Mouse (Mus musculus) stomach, embryonic 15.5 days (tissue): ENCODE data around the gene Wscd1. TPM values are rescaled to one million over a fixed set of nuclear protein-coding genes. Genes with fewer than 3 reads are reported as not detected.

Experiments
- ATAC-seq: fragments of 200-750 bp; cut with Nextera tagmentation; 2 replicates; pipeline ENCODE4 v1.8.0; 2017; ENCODE audit warnings: low read depth, moderate number of reproducible peaks, moderate TSS enrichment; ENCODE audit not compliant: insufficient read depth, low FRiP score
- H3K27ac ChIP-seq: fragments of 300-500 bp; sonication (generic); 2 replicates; pipeline ENCODE4 v1.5.1; 2015; ENCODE audit warnings: mild to moderate bottlenecking, inconsistent platforms
- H3K27me3 ChIP-seq: fragments of 300-500 bp; sonication (generic); replicated peaks from 2 replicates; pipeline ENCODE4 v1.6.1; 2015; ENCODE audit warnings: inconsistent platforms
- H3K36me3 ChIP-seq: fragments of 300-500 bp; sonication (generic); 2 replicates; pipeline ENCODE4 v1.6.1; 2015; ENCODE audit warnings: inconsistent platforms
- H3K4me1 ChIP-seq: fragments of 300-500 bp; sonication (generic); 2 replicates; pipeline ENCODE4 v1.6.1; 2015; ENCODE audit warnings: inconsistent platforms
- H3K4me2 ChIP-seq: fragments of 300-500 bp; sonication (generic); 2 replicates; pipeline ENCODE4 v1.6.1; 2015; ENCODE audit warnings: mild to moderate bottlenecking, inconsistent platforms
- H3K4me3 ChIP-seq: fragments of 300-500 bp; sonication (generic); replicated peaks from 2 replicates; pipeline ENCODE4 v1.5.1; 2015; ENCODE audit warnings: inconsistent platforms
- H3K9ac ChIP-seq: fragments of 300-500 bp; sonication (generic); 2 replicates; pipeline ENCODE4 v1.6.1; 2015; ENCODE audit warnings: inconsistent platforms
- H3K9me3 ChIP-seq: fragments of 300-500 bp; sonication (generic); 2 replicates; pipeline ENCODE4 v1.6.1; 2016; ENCODE audit warnings: inconsistent platforms
- WGBS: fragments of 180-500 bp; shearing (Covaris S2); methylation state at CpG from one replicate; pipeline ENCODE4 v1.1.7; 2015; 5-methylcytosine and 5-hydroxymethylcytosine counted together
- polyA plus RNA-seq: library from polyadenylated mRNA; unstranded; fragments of >200 nt; fragmentation: Nextera tagmentation; extraction: Ambion mirVana; gene quantifications from 2 replicates; pipeline ENCODE4 v1.2.1, GENCODE M21; 2015

Wscd1 gene
- 2.8 and 2.9 TPM in 2 replicates for polyA plus RNA-seq

DNA sequence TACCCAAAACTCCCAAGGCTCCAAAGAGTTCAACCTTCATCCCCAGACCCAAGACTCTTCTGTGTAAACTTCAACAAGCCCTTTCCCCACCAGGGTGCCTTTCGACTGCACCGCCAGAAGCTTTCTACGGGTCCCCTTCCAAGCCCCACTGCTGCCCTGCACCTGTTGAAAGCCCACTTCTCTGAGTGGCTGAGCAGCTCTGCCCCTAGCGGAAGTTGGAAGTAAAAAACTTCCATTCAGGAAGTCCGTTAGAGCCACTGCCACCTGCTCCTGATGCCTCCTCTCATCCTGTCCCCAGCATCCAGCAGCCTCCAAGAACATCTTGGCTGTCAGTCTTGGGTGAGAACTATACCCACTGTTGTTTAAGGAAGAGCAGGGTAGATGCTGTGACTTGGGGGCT is at the start of gene Wscd1:
Wscd1 (plus strand) TSS at position 250 of the 400 bp plus-strand sequence.
- no peak within 1 kb of the TSS for H3K9ac ChIP-seq

DNA sequence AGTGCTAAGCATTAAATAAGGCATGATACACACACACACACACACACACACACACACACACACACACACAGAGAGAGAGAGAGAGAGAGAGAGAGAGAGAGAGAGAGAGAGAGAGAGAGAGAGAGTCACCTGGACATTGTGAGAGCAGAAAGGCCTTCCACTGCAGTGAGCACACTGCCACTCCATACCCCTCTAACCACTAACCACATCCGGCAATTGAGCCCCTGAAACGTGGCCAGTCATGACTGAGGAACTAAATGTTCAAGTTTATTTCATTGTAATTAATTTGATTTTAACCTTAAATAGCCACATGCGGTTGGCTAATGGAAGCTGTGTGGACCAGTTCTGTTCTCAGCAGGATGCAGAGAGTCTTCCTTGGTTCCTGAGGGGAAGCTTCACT is 21.7 kb upstream of the Wscd1 start:
- H3K4me1 ChIP-seq = no peaks in the 10 kb centered on the region
- H3K27ac ChIP-seq = no peak overlapping the region
- no peaks in the 10 kb centered on the region for H3K27me3 ChIP-seq
- H3K4me3 ChIP-seq = no peak overlapping the region
- no peak overlapping the region for H3K9ac ChIP-seq
- no peak for ATAC-seq
- WGBS = 74% methylated on average over 3 of the region's 3 CpGs
- H3K36me3 ChIP-seq = no peaks in the 10 kb centered on the region
- H3K4me2 ChIP-seq = no peak overlapping the region
- H3K9me3 ChIP-seq = no peaks in the 10 kb centered on the region

More for the DNA sequence above, at the start of gene Wscd1:
- ATAC-seq = no peak
- peak within 1 kb of the TSS; percentile 94 for H3K4me2 ChIP-seq
- H3K27me3 ChIP-seq = peaks cover 39% of the 10 kb centered on the region
- no peak within 1 kb of the TSS for H3K27ac ChIP-seq
- H3K4me3 ChIP-seq = peak within 1 kb of the TSS; percentile 51
- H3K36me3 ChIP-seq = no peaks in the 10 kb centered on the region
- H3K9me3 ChIP-seq = no peaks in the 10 kb centered on the region
- WGBS = 12% methylated on average over 5 of the region's 5 CpGs
- peaks cover 6% of the 10 kb centered on the region; the same call in 1 of the 2 replicates for H3K4me1 ChIP-seq

DNA sequence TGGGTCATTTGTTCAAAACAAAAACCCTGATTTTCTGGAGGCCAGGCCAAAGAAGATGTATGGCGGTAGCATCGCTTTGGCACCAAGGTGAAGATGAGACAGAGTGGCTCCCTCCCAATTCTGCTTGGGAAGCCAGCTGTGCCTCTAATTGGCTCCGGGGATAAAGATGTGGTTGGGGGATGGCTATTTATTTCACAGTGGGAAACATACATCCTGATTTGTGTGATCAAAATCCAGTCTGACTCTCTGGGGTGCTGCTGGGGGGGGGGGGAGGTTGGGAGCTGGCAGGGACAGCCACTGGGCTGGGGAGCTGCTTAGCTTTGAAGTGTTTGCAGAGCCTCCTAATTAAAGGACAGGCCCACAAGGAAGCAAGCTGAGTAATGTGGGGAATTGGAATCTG is 20.4 kb upstream of the Wscd1 start:
- 70% methylated on average over 3 of the region's 3 CpGs for WGBS
- ATAC-seq = no peak
- Histone ChIP-seq H3K9ac (no peak overlapping the region), H3K27ac (no peak overlapping the region), H3K36me3 (no peaks in the 10 kb centered on the region), H3K4me1 (no peaks in the 10 kb centered on the region), H3K4me3 (no peak overlapping the region), H3K9me3 (no peaks in the 10 kb centered on the region), H3K27me3 (no peaks in the 10 kb centered on the region), H3K4me2 (no peak overlapping the region)

DNA sequence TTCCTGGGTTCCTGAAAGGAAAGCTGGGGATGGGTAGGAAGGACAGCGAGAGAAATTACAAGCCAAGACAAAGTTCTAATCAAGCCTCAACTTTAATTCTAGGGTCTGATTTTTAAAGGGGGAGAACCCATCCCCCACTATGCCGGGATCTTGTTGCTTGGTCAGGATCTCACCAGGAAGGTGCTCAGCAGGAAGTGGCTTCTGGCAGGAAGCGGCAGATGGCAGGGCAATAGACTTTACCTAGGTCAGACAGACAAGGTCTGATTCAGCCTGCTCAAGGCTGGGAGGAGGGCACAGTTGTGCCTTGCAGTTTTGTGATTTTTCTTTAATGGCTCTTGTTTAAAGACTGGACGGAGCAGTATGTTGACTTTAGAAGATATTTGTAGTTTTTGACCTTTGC is 15.9 kb upstream of the Wscd1 start:
- Histone ChIP-seq H3K27ac (no peak overlapping the region), H3K4me2 (no peak overlapping the region), H3K9me3 (no peaks in the 10 kb centered on the region), H3K9ac (no peak overlapping the region), H3K4me3 (no peak overlapping the region), H3K4me1 (no peaks in the 10 kb centered on the region), H3K27me3 (no peaks in the 10 kb centered on the region), H3K36me3 (no peaks in the 10 kb centered on the region)
- no peak for ATAC-seq
- WGBS = 41% methylated on average over 4 of the region's 4 CpGs

DNA sequence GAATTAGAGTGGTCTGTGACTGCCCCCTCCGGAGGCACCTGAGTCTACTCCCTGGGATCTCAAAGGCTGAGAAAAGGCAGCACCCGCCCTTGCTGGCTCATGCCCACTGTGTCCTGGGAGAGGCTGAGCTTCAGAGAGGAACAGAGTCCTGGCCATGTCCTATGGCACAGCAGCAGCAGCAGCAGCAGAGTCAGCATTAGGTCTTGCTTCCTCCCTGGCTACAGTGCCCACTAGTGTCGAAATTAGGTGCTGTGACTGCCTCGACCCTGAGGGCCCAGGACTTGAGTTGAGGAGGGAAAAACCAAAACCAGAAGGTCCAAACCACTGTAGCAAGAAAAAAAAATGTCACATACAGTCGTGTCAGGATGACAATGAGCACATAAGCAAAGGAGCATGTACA is 12.6 kb upstream of the Wscd1 start:
- no peaks in the 10 kb centered on the region for H3K36me3 ChIP-seq
- H3K4me2 ChIP-seq = no peak overlapping the region
- no peaks in the 10 kb centered on the region for H3K27me3 ChIP-seq
- no peaks in the 10 kb centered on the region for H3K4me1 ChIP-seq
- ATAC-seq = no peak
- H3K9me3 ChIP-seq = no peaks in the 10 kb centered on the region
- no peak overlapping the region for H3K4me3 ChIP-seq
- H3K9ac ChIP-seq = no peak overlapping the region
- no peak overlapping the region for H3K27ac ChIP-seq
- 32% methylated on average over 5 of the region's 5 CpGs for WGBS

DNA sequence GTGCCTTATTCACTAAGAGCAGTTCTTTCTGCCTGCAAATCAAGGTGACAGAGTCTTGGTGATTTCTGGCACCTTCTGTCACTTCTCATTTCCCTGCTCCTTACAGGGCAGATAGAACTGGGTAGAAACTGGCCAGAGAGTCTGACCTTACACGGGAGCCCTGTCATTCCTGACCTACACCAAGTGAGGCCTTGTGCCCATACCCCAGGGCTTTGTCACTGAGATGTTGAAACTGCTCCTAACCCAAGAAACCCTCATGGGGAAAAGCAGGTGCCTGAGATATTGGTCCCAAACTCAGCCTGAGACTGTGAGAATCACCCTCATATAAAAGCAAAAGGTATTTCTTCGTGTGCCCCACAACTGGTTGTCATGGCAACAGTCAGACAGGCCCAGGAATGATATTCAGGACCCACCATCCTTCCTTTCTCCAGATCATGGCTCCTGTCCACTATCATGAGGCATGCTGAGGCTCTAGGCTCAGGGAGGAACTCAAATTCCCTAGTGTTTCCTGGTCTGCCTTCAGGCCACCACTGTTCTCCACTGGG is 11.1 kb upstream of the Wscd1 start:
- H3K27ac ChIP-seq = no peak overlapping the region
- 49% methylated on average over 2 of the region's 2 CpGs for WGBS
- no peaks in the 10 kb centered on the region for H3K27me3 ChIP-seq
- H3K4me1 ChIP-seq = no peaks in the 10 kb centered on the region
- no peak overlapping the region for H3K9ac ChIP-seq
- H3K36me3 ChIP-seq = no peaks in the 10 kb centered on the region
- no peak overlapping the region for H3K4me2 ChIP-seq
- no peak for ATAC-seq
- H3K4me3 ChIP-seq = no peak overlapping the region
- no peaks in the 10 kb centered on the region for H3K9me3 ChIP-seq

DNA sequence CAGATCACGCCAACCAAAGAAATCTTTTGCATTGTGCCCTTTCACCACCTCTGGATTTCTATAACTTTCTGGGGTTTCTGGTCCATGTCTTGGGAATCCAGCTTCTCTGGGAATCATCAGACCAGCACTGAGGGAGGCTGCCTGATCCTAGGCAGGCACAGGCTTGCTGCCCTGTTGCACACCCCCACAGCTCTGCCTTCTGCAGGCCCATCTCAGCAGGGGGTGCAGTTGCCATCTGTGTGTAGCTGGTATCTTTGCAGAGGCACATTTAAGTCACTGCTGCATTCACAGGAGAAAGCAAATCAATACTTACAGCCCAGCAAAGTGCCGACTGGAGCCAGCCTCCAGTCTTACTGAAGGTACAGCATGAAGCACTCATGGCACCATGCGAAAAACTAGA is 3.8 kb upstream of the Wscd1 start:
- H3K4me1 ChIP-seq = no peaks in the 10 kb centered on the region
- H3K36me3 ChIP-seq = no peaks in the 10 kb centered on the region
- no peak overlapping the region for H3K4me3 ChIP-seq
- H3K9me3 ChIP-seq = no peaks in the 10 kb centered on the region
- H3K27me3 ChIP-seq = peaks cover 14% of the 10 kb centered on the region
- WGBS = 65% methylated on average over 3 of the region's 3 CpGs
- H3K4me2 ChIP-seq = no peak overlapping the region
- H3K9ac ChIP-seq = no peak overlapping the region
- ATAC-seq = no peak
- no peak overlapping the region for H3K27ac ChIP-seq

DNA sequence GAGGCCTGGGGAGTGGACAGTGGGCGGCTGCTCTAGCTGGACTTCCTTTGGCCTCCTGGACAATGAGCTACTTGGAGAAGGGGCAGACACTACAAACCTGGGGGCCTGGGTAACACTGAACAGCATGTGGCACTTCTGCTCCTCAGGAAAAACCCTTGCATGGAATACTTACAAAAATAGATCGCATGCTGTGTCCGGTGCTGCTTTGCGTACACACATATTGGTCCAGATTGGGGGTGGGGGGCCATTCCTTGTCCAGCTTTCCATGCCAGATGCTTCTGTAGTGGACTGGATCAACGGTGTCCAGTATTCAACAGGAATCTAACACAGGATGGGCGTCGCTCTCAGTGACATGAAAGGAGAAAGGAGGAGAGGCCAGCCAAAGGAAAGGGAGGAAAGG is 2.0 kb upstream of the Wscd1 start:
- Histone ChIP-seq H3K27me3 (peaks cover 32% of the 10 kb centered on the region), H3K4me2 (no peak overlapping the region), H3K9ac (no peak overlapping the region), H3K4me3 (no peak overlapping the region), H3K9me3 (no peaks in the 10 kb centered on the region), H3K4me1 (peaks cover 6% of the 10 kb centered on the region; the same call in 1 of the 2 replicates), H3K36me3 (no peaks in the 10 kb centered on the region), H3K27ac (no peak overlapping the region)
- no peak for ATAC-seq
- WGBS = 74% methylated on average over 7 of the region's 7 CpGs

DNA sequence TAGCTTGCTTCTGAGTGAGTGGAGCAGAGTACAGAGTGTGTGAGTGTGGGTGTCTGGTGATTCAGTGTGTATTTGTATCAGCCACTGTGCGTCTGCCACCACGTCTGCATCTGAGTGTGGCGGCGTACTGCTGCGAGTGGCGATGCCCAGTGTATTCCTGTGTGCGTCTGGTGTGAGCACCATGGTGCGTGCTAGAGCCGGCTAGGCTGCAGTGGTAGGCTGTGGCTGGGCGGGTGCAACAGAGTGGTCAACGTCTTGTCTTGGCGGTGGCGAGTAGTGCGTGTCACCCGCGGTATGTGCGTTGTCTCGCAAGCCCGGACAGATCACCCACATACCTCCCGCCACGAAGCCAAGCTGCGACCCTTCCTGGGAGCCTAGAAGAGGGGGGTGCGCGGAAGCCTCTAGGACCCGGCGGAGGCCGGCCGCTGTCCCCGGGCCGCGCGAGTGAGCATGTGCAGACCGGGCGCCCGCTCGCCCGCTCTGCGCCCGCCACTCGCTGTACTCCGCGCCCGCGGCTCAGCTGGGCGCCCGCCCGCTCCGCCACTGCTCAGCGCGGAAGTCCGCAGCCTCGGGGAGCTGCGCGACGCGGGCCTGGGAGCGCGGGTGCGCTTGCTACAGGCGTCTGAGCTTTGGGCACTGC is 934 bp downstream of the Wscd1 start:
- H3K27me3 ChIP-seq = peaks cover 39% of the 10 kb centered on the region
- H3K4me3 ChIP-seq = peak overlapping the region; percentile 51
- no peaks in the 10 kb centered on the region for H3K9me3 ChIP-seq
- H3K36me3 ChIP-seq = no peaks in the 10 kb centered on the region
- ATAC-seq = peak; percentile 57
- no peak overlapping the region for H3K27ac ChIP-seq
- H3K9ac ChIP-seq = no peak overlapping the region
- 3% methylated on average over 56 of the region's 60 CpGs for WGBS
- H3K4me2 ChIP-seq = peak overlapping the region; percentile 94
- peaks cover 6% of the 10 kb centered on the region; the same call in 1 of the 2 replicates for H3K4me1 ChIP-seq

DNA sequence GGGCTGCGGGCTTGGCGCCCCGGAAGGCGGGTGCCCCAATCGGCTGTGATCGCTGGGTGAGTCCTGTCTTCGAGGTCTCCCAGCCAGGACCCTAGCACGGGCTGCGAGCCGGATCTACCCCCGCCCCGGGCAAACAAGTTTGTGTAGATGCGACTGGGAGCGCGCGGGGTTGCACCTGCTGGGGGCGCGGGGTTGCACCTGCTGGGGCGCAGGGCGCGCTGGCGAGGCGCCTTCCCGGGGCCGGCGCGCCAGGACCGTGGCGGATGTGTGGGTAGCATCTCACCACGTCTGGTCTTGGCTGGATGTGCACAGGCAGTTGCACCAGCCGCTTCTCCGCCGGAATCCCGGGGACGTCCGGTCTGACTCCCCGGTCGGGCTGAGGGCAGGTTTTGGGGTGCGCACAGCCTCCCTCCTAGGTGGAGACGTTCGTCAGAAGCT is 1.5 kb downstream of the Wscd1 start:
- H3K9ac ChIP-seq = no peak overlapping the region
- no peaks in the 10 kb centered on the region for H3K36me3 ChIP-seq
- ATAC-seq = no peak
- H3K4me3 ChIP-seq = peak overlapping the region; percentile 51
- H3K4me2 ChIP-seq = peak overlapping the region; percentile 94
- H3K27ac ChIP-seq = no peak overlapping the region
- no peaks in the 10 kb centered on the region for H3K9me3 ChIP-seq
- H3K4me1 ChIP-seq = peaks cover 6% of the 10 kb centered on the region; the same call in 1 of the 2 replicates
- H3K27me3 ChIP-seq = peaks cover 39% of the 10 kb centered on the region
- under 1% methylated on average over 41 of the region's 41 CpGs for WGBS

DNA sequence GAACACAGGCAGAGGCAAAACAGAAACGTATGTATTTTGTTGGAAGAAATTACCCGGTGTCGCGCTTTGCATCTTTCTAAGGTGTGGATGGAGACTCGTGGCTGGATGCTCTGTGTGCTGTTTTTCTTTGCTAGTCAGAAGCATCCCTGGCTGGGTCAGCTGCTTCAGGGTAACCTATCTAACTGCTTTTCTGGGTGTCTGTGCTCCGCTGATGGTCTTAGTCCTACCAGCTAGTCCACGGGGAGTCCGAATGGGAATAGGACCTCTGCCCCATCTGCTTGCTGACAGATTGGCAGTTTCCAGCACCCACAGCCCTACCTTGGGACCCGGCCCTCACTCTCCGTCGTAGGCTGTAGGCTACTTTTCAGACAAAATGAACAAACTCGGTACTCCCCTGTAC is 2.0 kb downstream of the Wscd1 start:
- H3K9ac ChIP-seq = no peak overlapping the region
- H3K4me3 ChIP-seq = peak overlapping the region; percentile 51
- no peaks in the 10 kb centered on the region for H3K36me3 ChIP-seq
- peak overlapping the region; percentile 94 for H3K4me2 ChIP-seq
- no peak for ATAC-seq
- no peak overlapping the region for H3K27ac ChIP-seq
- H3K27me3 ChIP-seq = peaks cover 39% of the 10 kb centered on the region
- WGBS = 38% methylated on average over 12 of the region's 12 CpGs
- no peaks in the 10 kb centered on the region for H3K9me3 ChIP-seq
- H3K4me1 ChIP-seq = peaks cover 6% of the 10 kb centered on the region; the same call in 1 of the 2 replicates

DNA sequence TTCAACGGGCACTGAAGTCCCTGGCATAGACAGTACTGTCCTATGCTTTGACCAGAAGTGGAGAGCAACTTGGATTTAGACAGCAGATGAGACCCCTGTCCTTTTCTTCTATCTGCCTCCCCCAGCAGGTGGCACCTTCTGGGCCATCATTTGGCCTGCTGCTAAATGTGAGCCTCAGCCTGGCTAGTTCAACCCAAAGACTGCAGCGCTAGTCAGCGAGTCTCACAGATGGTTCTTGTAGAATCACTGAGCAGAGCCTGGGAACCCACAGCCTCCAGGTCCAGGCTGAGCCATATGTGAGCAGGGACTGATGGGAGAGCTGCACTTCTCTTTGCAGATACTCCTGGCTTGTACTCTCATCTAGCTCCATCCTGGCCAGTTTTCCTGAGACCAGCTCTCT is 2.9 kb downstream of the Wscd1 start:
- peaks cover 39% of the 10 kb centered on the region for H3K27me3 ChIP-seq
- no peaks in the 10 kb centered on the region for H3K9me3 ChIP-seq
- no peak for ATAC-seq

More for the DNA sequence above, 2.9 kb downstream of the Wscd1 start:
- Histone ChIP-seq H3K4me1 (peaks cover 6% of the 10 kb centered on the region; the same call in 1 of the 2 replicates), H3K27ac (no peak overlapping the region), H3K4me2 (no peak overlapping the region), H3K4me3 (no peak overlapping the region), H3K9ac (no peak overlapping the region), H3K36me3 (no peaks in the 10 kb centered on the region)
- WGBS = 78% methylated on average over 3 of the region's 3 CpGs
